10 mouse cellular contexts compared by ENCODE assay signal in genomic region chr7:28801451-28801850, GRCm38 (mm10). TPM values are rescaled to one million over a fixed set of nuclear protein-coding genes. Genes with fewer than 3 reads are reported as not detected.
DNase-seq lines count a peak whose midpoint lies in the region; ATAC-seq and TF ChIP-seq lines count a peak whose summit lies in the region.
"Had no signal": no experiment of that assay in that cellular context is flagged by ENCODE, and none has a peak within 500 bp of the region (broad histone marks: within the 10 kb centered on the region; RNA-seq: fewer than 3 reads in every experiment).

No protein-coding gene starts in this region.

- H3K9me3 ChIP-seq in heart, postnatal 0 days (replicated peaks; ENCODE audit: control insufficient read depth, low read length), result no peaks in the 10 kb centered on the region
- H3K9me3 ChIP-seq in midbrain, embryonic 16.5 days (replicated peaks; ENCODE audit: control insufficient read depth, low read length, poor library complexity, severe bottlenecking), result no peaks in the 10 kb centered on the region
- H3K9me3 ChIP-seq in midbrain, embryonic 14.5 days (ENCODE audit: control insufficient read depth, low read length), result no peaks in the 10 kb centered on the region
- H3K9me3 ChIP-seq in intestine, embryonic 14.5 days (ENCODE audit: control insufficient read depth, low read length), result no peaks in the 10 kb centered on the region
- H3K9me3 ChIP-seq: midbrain, embryonic 15.5 days had no signal

- TF ChIP-seq EP300 in heart, postnatal 0 days (IDR thresholded peaks at IDR 0.05; ENCODE audit: low read depth), result no peak

- no peak for ATAC-seq in heart, postnatal 0 days (ENCODE audit: insufficient read depth, low read depth)
- ATAC-seq in midbrain, embryonic 16.5 days, result no peak
- ATAC-seq in midbrain, embryonic 14.5 days (ENCODE audit: low FRiP score, low TSS enrichment), result no peak
- no peak for ATAC-seq in intestine, embryonic 14.5 days (replicated peaks; ENCODE audit: low FRiP score, low TSS enrichment, low read depth)
- ATAC-seq: midbrain, embryonic 15.5 days had no signal

- no peak overlapping the region for H3K4me2 ChIP-seq in heart, postnatal 0 days (ENCODE audit: low read depth, low read length)
- H3K4me2 ChIP-seq in midbrain, embryonic 16.5 days (ENCODE audit: low read length), result no peak overlapping the region
- no peak overlapping the region for H3K4me2 ChIP-seq in midbrain, embryonic 14.5 days (ENCODE audit: low read length)
- H3K4me2 ChIP-seq in intestine, embryonic 14.5 days (ENCODE audit: low read length), result no peak overlapping the region
- H3K4me2 ChIP-seq: midbrain, embryonic 15.5 days had no signal

- 52% methylated on average over 3 of the region's 3 CpGs for WGBS in heart, postnatal 0 days
- WGBS in midbrain, embryonic 16.5 days, result 84% methylated on average over 3 of the region's 3 CpGs
- 90% methylated on average over 3 of the region's 3 CpGs for WGBS in midbrain, embryonic 14.5 days
- 49% methylated on average over 3 of the region's 3 CpGs for WGBS in intestine, embryonic 14.5 days

- no peak for TF ChIP-seq CTCF in heart, postnatal 0 days (IDR thresholded peaks at IDR 0.05; ENCODE audit: low read depth)

- no peak overlapping the region for H3K9ac ChIP-seq in heart, postnatal 0 days (replicated peaks; ENCODE audit: low read depth, low read length)
- no peak overlapping the region for H3K9ac ChIP-seq in midbrain, embryonic 16.5 days (ENCODE audit: low read depth, low read length)
- H3K9ac ChIP-seq in midbrain, embryonic 14.5 days (replicated peaks; ENCODE audit: low read length), result no peak overlapping the region
- H3K9ac ChIP-seq in intestine, embryonic 14.5 days (ENCODE audit: low read length), result no peak overlapping the region
- H3K9ac ChIP-seq: midbrain, embryonic 15.5 days had no signal

- no peak overlapping the region for H3K4me3 ChIP-seq in heart, postnatal 0 days (ENCODE audit: low read depth, low read length)
- no peak overlapping the region for H3K4me3 ChIP-seq in midbrain, embryonic 16.5 days (ENCODE audit: low read depth, low read length)
- no peak overlapping the region for H3K4me3 ChIP-seq in midbrain, embryonic 14.5 days (replicated peaks; ENCODE audit: low read depth, low read length)
- H3K4me3 ChIP-seq in intestine, embryonic 14.5 days (ENCODE audit: low read depth, low read length), result no peak overlapping the region
- H3K4me3 ChIP-seq: midbrain, embryonic 15.5 days had no signal

- H3K27ac ChIP-seq in heart, postnatal 0 days (ENCODE audit: low read depth), result peak overlapping the region; percentile 90
- H3K27ac ChIP-seq in midbrain, embryonic 16.5 days (ENCODE audit: low read length), result peak overlapping the region; percentile 55; the same call in 1 of the 2 replicates
- no peak overlapping the region for H3K27ac ChIP-seq in midbrain, embryonic 14.5 days (replicated peaks; ENCODE audit: low read depth, low read length)
- H3K27ac ChIP-seq in intestine, embryonic 14.5 days (ENCODE audit: low read depth), result peak overlapping the region; percentile 90

- DNase-seq in heart, postnatal 0 days (ENCODE audit: low spot score), result no peak
- no peak for DNase-seq in heart, postnatal 14 days
- DNase-seq in midbrain, embryonic 14.5 days, result no peak
- DNase-seq in intestine, embryonic 14.5 days (ENCODE audit: low spot score), result no peak
- no peak for DNase-seq in urinary bladder, postnatal 14 days (ENCODE audit: low spot score)
- DNase-seq in ovary, postnatal 14 days (ENCODE audit: low spot score), result no peak
- no peak for DNase-seq in ovary, adult 18-20 months (ENCODE audit: low spot score)
- DNase-seq: cerebellum, adult 9-11 months had no signal

- no peaks in the 10 kb centered on the region for H3K27me3 ChIP-seq in heart, postnatal 0 days (ENCODE audit: control insufficient read depth, insufficient read depth, low read length)
- H3K27me3 ChIP-seq in midbrain, embryonic 16.5 days (ENCODE audit: control insufficient read depth, insufficient read depth, low read depth, low read length), result no peaks in the 10 kb centered on the region
- H3K27me3 ChIP-seq in midbrain, embryonic 14.5 days (ENCODE audit: control insufficient read depth, insufficient read depth, low read length), result no peaks in the 10 kb centered on the region
- no peaks in the 10 kb centered on the region for H3K27me3 ChIP-seq in intestine, embryonic 14.5 days (replicated peaks; ENCODE audit: control insufficient read depth, insufficient read depth, low read length)
- H3K27me3 ChIP-seq: midbrain, embryonic 15.5 days had no signal

- H3K36me3 ChIP-seq in heart, postnatal 0 days (replicated peaks; ENCODE audit: control insufficient read depth, insufficient read depth, low read length), result no peaks in the 10 kb centered on the region
- no peaks in the 10 kb centered on the region for H3K36me3 ChIP-seq in midbrain, embryonic 16.5 days (ENCODE audit: control insufficient read depth, insufficient read depth, low read length)
- H3K36me3 ChIP-seq in midbrain, embryonic 14.5 days (ENCODE audit: control insufficient read depth, insufficient read depth, low read length), result no peaks in the 10 kb centered on the region
- no peaks in the 10 kb centered on the region for H3K36me3 ChIP-seq in intestine, embryonic 14.5 days (ENCODE audit: control insufficient read depth, insufficient read depth, low read length)
- H3K36me3 ChIP-seq: midbrain, embryonic 15.5 days had no signal

- peaks cover 22% of the 10 kb centered on the region for H3K4me1 ChIP-seq in heart, postnatal 0 days (ENCODE audit: control insufficient read depth, insufficient read depth)
- 0 out of 2 replicates have a peak, but pooled peaks cover 4% of the 10 kb centered on the region for H3K4me1 ChIP-seq in midbrain, embryonic 16.5 days (ENCODE audit: control insufficient read depth, insufficient read depth, low read length)
- H3K4me1 ChIP-seq in midbrain, embryonic 14.5 days (ENCODE audit: control insufficient read depth, insufficient read depth, low read length), result no peaks in the 10 kb centered on the region
- peaks cover 31% of the 10 kb centered on the region for H3K4me1 ChIP-seq in intestine, embryonic 14.5 days (replicated peaks; ENCODE audit: control insufficient read depth, insufficient read depth, low read length)

- intact Hi-C loops in heart, postnatal 14 days (cut with DNase I), result no loop called here

RNA-seq across cellular contexts. Expression of gene Hnrnpl, which starts 6.9 kb away (rescaled TPM):
- 259 and 275 TPM in 2 replicates for total RNA-seq in heart, postnatal 0 days (2014; rRNA removed; ENCODE audit: low replicate concordance)
- polyA plus RNA-seq in heart, postnatal 0 days (2015; fragmentation: Nextera tagmentation; extraction: Ambion mirVana), result 149 and 171 TPM in 2 replicates
- 100 to 1,000 TPM; 314 to 317 TPM for total RNA-seq in heart, postnatal 14 days (2021)
- 134 and 152 TPM in 2 replicates for polyA plus RNA-seq in midbrain, embryonic 16.5 days (2015; fragmentation: Nextera tagmentation; extraction: Ambion mirVana)
- 168 and 170 TPM in 2 replicates for polyA plus RNA-seq in midbrain, embryonic 14.5 days (2014; fragmentation: Nextera tagmentation; extraction: Ambion mirVana)
- polyA plus RNA-seq in intestine, embryonic 14.5 days (2014; fragmentation: Nextera tagmentation; extraction: Ambion mirVana), result 232 and 241 TPM in 2 replicates

RNA-seq across cellular contexts. Expression of gene Rinl, which starts 12.7 kb away (rescaled TPM):
- 2.1 and 2.7 TPM in 2 replicates for total RNA-seq in heart, postnatal 0 days (2014; rRNA removed; ENCODE audit: low replicate concordance)
- polyA plus RNA-seq in heart, postnatal 0 days (2015; fragmentation: Nextera tagmentation; extraction: Ambion mirVana), result 2.3 and 2.4 TPM in 2 replicates
- total RNA-seq in heart, postnatal 14 days (2021), result 1 to 10 TPM; 2.2 to 4.0 TPM
- polyA plus RNA-seq in midbrain, embryonic 16.5 days (2015; fragmentation: Nextera tagmentation; extraction: Ambion mirVana), result 2.2 and 2.9 TPM in 2 replicates
- polyA plus RNA-seq in midbrain, embryonic 14.5 days (2014; fragmentation: Nextera tagmentation; extraction: Ambion mirVana), result 1.1 and 2.4 TPM in 2 replicates
- 3.5 and 4.3 TPM in 2 replicates for polyA plus RNA-seq in intestine, embryonic 14.5 days (2014; fragmentation: Nextera tagmentation; extraction: Ambion mirVana)

RNA-seq across cellular contexts. Expression of gene Ech1, which starts 23.6 kb away (rescaled TPM):
- total RNA-seq in heart, postnatal 0 days (2014; rRNA removed; ENCODE audit: low replicate concordance), result 483 and 823 TPM in 2 replicates
- 806 and 928 TPM in 2 replicates for polyA plus RNA-seq in heart, postnatal 0 days (2015; fragmentation: Nextera tagmentation; extraction: Ambion mirVana)
- 1,000 to 10,000 TPM; 1,375 to 1,408 TPM for total RNA-seq in heart, postnatal 14 days (2021)
- 86.6 and 96.4 TPM in 2 replicates for polyA plus RNA-seq in midbrain, embryonic 16.5 days (2015; fragmentation: Nextera tagmentation; extraction: Ambion mirVana)
- 62.4 and 78.1 TPM in 2 replicates for polyA plus RNA-seq in midbrain, embryonic 14.5 days (2014; fragmentation: Nextera tagmentation; extraction: Ambion mirVana)
- polyA plus RNA-seq in intestine, embryonic 14.5 days (2014; fragmentation: Nextera tagmentation; extraction: Ambion mirVana), result 188 and 194 TPM in 2 replicates

RNA-seq across cellular contexts. Expression of gene Lgals4, which starts 32.2 kb away (rescaled TPM):
- 2.3 and 24.1 TPM in 2 replicates for total RNA-seq in heart, postnatal 0 days (2014; rRNA removed; ENCODE audit: low replicate concordance)
- polyA plus RNA-seq in heart, postnatal 0 days (2015; fragmentation: Nextera tagmentation; extraction: Ambion mirVana), result 30.9 and 36.0 TPM in 2 replicates
- total RNA-seq in heart, postnatal 14 days (2021), result 10 to 100 TPM; 38.7 to 51.1 TPM
- 5.7 and 5.9 TPM in 2 replicates for polyA plus RNA-seq in midbrain, embryonic 16.5 days (2015; fragmentation: Nextera tagmentation; extraction: Ambion mirVana)
- polyA plus RNA-seq in midbrain, embryonic 14.5 days (2014; fragmentation: Nextera tagmentation; extraction: Ambion mirVana), result 1.7 and 3.3 TPM in 2 replicates
- polyA plus RNA-seq in intestine, embryonic 14.5 days (2014; fragmentation: Nextera tagmentation; extraction: Ambion mirVana), result 604 and 737 TPM in 2 replicates

RNA-seq across cellular contexts. Expression of gene Nfkbib, which starts 34.1 kb away (rescaled TPM):
- 3.5 and 16.1 TPM in 2 replicates for total RNA-seq in heart, postnatal 0 days (2014; rRNA removed; ENCODE audit: low replicate concordance)
- polyA plus RNA-seq in heart, postnatal 0 days (2015; fragmentation: Nextera tagmentation; extraction: Ambion mirVana), result 25.7 and 26.7 TPM in 2 replicates
- total RNA-seq in heart, postnatal 14 days (2021), result 10 to 100 TPM; 15.9 to 18.0 TPM
- polyA plus RNA-seq in midbrain, embryonic 16.5 days (2015; fragmentation: Nextera tagmentation; extraction: Ambion mirVana), result 52.0 and 64.7 TPM in 2 replicates
- polyA plus RNA-seq in midbrain, embryonic 14.5 days (2014; fragmentation: Nextera tagmentation; extraction: Ambion mirVana), result 55.9 and 66.2 TPM in 2 replicates
- polyA plus RNA-seq in intestine, embryonic 14.5 days (2014; fragmentation: Nextera tagmentation; extraction: Ambion mirVana), result 38.7 and 41.8 TPM in 2 replicates
